6 mouse cellular contexts compared by ENCODE assay signal in the genomic region with DNA sequence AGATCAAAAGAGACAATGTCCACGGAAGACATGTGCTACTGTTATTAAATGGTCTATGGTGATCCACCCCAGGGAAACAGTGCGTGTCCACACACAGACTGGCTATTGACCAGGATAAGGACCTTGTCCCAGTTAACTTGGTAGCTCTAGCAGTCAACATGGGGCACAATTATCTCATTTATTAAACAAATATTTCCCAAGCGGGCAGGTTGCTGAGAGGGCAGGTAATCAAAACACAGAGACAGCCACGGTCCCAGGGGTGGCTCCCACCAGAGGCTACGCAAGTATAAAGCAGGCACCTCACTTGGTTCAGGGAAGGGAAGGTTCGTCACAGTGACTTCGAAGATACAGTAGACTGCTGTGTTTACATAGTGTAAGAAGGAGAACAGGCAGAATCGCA.
"Had no signal": no experiment of that assay in that cellular context is flagged by ENCODE, and none has a peak within 500 bp of the region (broad histone marks: within the 10 kb centered on the region; RNA-seq: fewer than 3 reads in every experiment).

No protein-coding gene starts in this region.

- DNase-seq: kidney, adult 18-20 months; right cerebral cortex, postnatal 25 days had no signal

- H3K4me2 ChIP-seq: midbrain, embryonic 15.5 days had no signal

- H3K4me3 ChIP-seq: layer of hippocampus, adult 2 months; midbrain, embryonic 15.5 days had no signal

- ATAC-seq: inflammation-experienced regulatory T-cells, adult 6 months had no signal

- H3K9me3 ChIP-seq: midbrain, embryonic 15.5 days had no signal

- H3K9ac ChIP-seq: liver, embryonic 14.5 days; midbrain, embryonic 15.5 days had no signal

- H3K36me3 ChIP-seq: midbrain, embryonic 15.5 days had no signal

- H3K27ac ChIP-seq: liver, embryonic 14.5 days; midbrain, embryonic 15.5 days had no signal
